Mouse (Mus musculus) splenic B cell, adult 2 months (primary cell): ENCODE results near the gene Ism1.

ENCODE experiments used
- DNase-seq: peaks from one replicate; pipeline ENCODE4 v3.0.0-alpha.2; 2011; ENCODE audit warnings: low read depth, low spot score
- H3K27me3 ChIP-seq: 2 replicates; pipeline ENCODE4 v1.6.1; 2012; ENCODE audit warnings: mild to moderate bottlenecking, low read length, moderate library complexity, mixed read lengths; ENCODE audit not compliant: control insufficient read depth, poor library complexity, insufficient read depth, severe bottlenecking
- H3K36me3 ChIP-seq: 2 replicates; pipeline ENCODE4 v1.6.1; 2012; ENCODE audit warnings: mild to moderate bottlenecking, low read length, moderate library complexity, mixed read lengths; ENCODE audit not compliant: control insufficient read depth, poor library complexity, insufficient read depth, severe bottlenecking

Gene Ism1

GRCm38 (mm10) chr2:139677809-139678274, at the start of gene Ism1:
Ism1 (plus strand) TSS chr2:139678178.
- no peaks in the 10 kb centered on the region; the same call in 1 of the 2 replicates for H3K27me3 ChIP-seq
- no peaks in the 10 kb centered on the region for H3K36me3 ChIP-seq
- DNase-seq = no peak

DNA sequence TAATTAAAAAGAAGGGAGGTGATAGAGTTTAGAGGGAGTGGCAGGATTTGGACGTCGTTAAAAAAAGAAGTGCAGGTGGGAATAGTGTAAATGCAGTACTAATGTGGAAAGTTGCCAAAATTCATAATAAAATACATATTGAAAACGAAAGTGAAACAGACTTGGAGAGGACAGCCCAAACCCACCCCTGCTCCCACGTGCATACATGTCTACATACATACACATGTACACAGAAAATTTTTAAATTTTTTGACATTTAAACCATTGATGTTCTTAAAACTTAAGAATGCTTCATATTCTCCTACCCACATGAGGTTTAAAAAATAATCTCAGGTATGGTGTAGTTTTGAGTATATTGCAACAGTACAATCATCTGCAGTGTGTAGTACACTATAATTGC, 49.2 kb upstream of the Ism1 start:
- DNase-seq = no peak
- Histone ChIP-seq H3K27me3 (no peaks in the 10 kb centered on the region), H3K36me3 (no peaks in the 10 kb centered on the region)

DNA sequence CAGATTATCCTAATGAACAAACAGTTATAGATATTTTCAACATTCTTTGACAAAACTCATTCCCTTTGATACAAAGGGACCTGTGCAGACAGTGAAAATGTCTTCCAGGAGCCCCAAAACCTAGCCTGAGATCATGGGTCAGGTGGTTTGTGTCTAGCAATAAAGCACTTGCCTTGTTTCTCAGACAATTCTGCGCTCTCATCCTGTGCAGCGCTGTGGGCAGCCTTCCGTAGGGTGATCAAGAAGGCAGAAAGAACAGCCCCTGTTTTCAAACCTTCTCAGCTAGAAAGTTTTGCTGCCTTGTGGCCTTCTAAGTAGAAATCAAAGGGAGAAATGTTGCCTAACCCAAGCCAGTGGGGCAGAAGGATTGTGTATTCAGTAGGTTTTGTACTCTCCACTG, 48.3 kb upstream of the Ism1 start:
- Histone ChIP-seq H3K27me3 (no peaks in the 10 kb centered on the region), H3K36me3 (no peaks in the 10 kb centered on the region)
- DNase-seq = no peak

- H3K36me3 ChIP-seq = no peaks in the 10 kb centered on the region
- no peak for DNase-seq
- H3K27me3 ChIP-seq = no peaks in the 10 kb centered on the region
Measured at GRCm38 (mm10) chr2:139634506-139634905, 43.5 kb upstream of the Ism1 start.

GRCm38 (mm10) chr2:139637861-139638260, 40.1 kb upstream of the Ism1 start:
- no peak for DNase-seq
- Histone ChIP-seq H3K36me3 (no peaks in the 10 kb centered on the region), H3K27me3 (no peaks in the 10 kb centered on the region)

- DNase-seq = no peak
- Histone ChIP-seq H3K36me3 (no peaks in the 10 kb centered on the region), H3K27me3 (no peaks in the 10 kb centered on the region)
Measured at GRCm38 (mm10) chr2:139641757-139642385, 36.1 kb upstream of the Ism1 start.

GRCm38 (mm10) chr2:139649518-139649917, 28.5 kb upstream of the Ism1 start:
- no peaks in the 10 kb centered on the region for H3K36me3 ChIP-seq
- DNase-seq = no peak
- no peaks in the 10 kb centered on the region for H3K27me3 ChIP-seq

DNA sequence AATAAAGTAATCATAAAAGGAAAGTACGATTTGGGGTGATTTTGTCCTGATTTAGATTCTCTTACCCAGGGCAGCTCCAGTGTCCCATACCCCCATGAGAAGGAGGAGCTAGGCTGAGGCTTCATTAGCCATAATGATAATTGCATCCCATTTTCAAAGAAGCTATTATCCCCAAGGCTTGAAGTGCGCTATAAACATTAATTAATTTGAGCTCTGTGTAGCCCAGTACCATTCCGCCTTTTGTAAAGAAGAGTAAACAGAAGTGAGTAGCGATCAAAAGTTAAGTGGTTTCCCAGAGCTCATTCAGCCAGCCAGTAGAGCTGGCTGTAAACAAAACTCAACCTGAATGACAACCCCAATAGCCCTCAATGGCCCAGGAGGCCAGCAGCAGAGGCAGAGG, 21.2 kb upstream of the Ism1 start:
- no peak for DNase-seq
- Histone ChIP-seq H3K36me3 (no peaks in the 10 kb centered on the region), H3K27me3 (no peaks in the 10 kb centered on the region)

DNA sequence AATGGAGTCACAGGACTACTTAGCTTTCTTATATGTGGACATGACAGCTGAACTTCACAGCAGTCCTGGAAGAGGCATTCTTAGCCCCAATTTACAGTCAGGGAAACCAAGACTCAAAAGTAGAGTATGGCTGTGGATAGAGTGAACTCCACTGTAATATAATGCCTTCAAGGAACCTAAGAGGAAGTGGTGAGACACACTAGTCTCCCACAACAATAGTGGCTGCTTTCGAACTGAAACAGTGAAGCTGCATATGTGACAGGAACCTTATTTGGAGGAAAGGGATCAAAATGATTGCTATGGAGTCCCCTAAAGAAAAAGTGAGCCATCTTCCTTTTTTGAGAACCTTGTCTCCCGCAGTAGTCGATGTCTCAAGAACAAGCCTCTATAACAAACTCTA, 6.1 kb upstream of the Ism1 start:
- H3K27me3 ChIP-seq = no peaks in the 10 kb centered on the region; the same call in 1 of the 2 replicates
- no peaks in the 10 kb centered on the region for H3K36me3 ChIP-seq
- DNase-seq = no peak

DNA sequence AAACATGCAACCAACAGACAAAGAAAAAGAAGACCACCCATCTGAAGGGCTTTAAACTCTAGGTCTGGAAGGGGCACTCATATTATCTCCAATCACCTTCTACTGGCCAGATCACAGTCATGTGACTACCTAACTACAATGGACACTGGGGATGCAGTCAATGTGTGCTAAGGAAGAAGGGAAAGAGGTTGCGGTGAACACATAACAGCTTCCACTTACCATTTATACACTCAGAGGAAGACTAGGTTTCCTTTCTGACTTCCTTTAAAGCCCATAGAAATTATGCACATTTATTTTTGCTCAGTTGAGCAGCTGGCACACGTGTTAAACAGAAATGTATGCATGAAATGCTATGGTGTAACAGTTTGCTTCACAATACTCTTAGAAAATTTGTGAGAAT, 5.6 kb upstream of the Ism1 start:
- Histone ChIP-seq H3K27me3 (no peaks in the 10 kb centered on the region; the same call in 1 of the 2 replicates), H3K36me3 (no peaks in the 10 kb centered on the region)
- no peak for DNase-seq

GRCm38 (mm10) chr2:139677065-139677762, 764 bp upstream of the Ism1 start:
- H3K36me3 ChIP-seq = no peaks in the 10 kb centered on the region
- H3K27me3 ChIP-seq = no peaks in the 10 kb centered on the region; the same call in 1 of the 2 replicates
- DNase-seq = no peak

DNA sequence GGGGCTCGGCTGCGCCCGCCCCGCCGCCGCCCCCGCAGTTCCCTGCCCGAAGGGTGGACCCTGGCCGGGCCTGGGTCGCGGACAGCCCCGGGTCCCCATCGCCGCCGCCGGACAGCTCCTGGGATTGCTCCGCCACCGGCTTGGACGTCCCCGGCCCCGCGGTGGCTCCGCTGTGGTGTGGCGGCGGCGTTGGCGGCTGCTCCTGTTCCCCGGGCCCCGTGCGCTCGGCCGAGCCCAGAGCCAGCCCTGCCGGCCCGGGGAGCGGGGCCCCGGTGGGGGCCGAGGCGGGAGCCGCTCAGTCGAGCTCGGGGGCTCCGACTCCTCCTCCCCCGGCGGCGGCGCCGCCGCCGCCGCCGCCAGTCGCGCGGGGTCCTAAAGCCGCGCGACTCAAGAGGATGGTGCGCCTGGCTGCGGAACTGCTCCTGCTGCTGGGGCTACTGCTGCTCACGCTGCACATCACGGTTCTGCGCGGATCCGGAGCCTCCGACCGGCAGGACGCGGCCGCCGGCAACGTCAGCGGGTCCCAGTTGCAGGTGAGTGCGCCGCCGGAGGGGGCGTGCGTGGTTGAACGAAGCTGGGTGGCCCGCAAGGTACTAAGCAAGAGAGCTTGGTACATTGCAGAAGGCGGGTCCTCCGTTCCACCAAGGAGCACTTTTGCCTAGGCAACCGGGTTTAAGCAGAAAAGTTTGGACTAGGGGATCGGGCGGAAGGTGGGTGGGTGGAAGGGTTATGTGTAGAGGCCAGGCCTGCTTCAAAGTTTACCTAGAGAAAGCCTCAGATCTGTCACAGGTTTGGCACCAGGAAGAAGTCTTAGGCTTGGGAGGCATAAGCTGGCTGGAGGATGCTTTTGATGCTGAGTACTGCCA, 530 bp downstream of the Ism1 start:
- DNase-seq = no peak
- Histone ChIP-seq H3K36me3 (no peaks in the 10 kb centered on the region), H3K27me3 (no peaks in the 10 kb centered on the region; the same call in 1 of the 2 replicates)

DNA sequence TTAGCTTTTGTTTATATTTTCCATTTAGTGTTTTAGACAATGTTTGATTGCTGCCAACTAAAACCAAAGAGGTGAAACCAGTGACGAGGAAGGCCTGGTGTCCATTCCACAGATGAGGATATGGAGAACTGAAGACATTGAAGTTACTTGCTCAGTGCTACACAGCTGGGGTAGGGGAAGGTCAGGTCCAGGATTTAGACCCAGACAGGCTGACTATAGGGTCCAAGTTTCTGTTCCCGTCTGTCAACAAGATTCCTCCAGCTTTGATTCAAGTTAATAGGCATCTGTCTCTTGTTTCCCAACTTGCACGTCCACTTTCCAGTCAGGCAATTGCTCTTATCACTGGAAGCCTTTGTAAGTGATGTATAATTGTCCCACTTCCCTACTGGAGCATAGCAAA, 4.6 kb downstream of the Ism1 start:
- DNase-seq = no peak
- H3K36me3 ChIP-seq = no peaks in the 10 kb centered on the region
- H3K27me3 ChIP-seq = no peaks in the 10 kb centered on the region

- no peaks in the 10 kb centered on the region for H3K27me3 ChIP-seq
- H3K36me3 ChIP-seq = no peaks in the 10 kb centered on the region
- no peak for DNase-seq
Measured at GRCm38 (mm10) chr2:139689442-139690003, 11.5 kb downstream of the Ism1 start.
